Mouse (Mus musculus): ENCODE measurements around the gene Taar3.

The Taar3 gene

DNA sequence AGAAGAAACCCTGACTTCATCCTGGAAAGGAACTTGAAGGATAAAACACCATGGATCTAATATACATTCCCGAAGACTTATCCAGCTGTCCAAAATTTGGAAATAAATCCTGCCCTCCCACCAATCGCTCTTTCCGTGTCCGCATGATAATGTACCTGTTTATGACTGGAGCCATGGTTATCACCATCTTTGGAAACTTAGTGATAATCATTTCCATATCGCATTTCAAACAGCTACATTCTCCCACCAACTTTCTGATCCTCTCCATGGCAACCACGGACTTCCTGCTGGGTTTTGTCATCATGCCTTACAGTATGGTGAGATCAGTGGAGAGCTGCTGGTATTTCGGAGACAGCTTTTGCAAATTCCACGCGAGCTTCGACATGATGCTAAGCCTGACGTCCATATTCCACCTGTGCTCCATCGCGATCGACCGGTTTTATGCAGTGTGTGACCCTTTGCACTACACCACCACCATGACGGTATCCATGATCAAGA is at the start of gene Taar3:
Gene Taar3, plus strand, starts transcription at position 51 of the 498 bp plus-strand sequence.
- DNase-seq (ENCODE audit: low read depth, low spot score), result peak; percentile 21

GRCm38 (mm10) chr10:23901119-23901518 is 48.2 kb upstream of the Taar3 start:
- DNase-seq (ENCODE audit: low read depth, low spot score), result no peak

DNA sequence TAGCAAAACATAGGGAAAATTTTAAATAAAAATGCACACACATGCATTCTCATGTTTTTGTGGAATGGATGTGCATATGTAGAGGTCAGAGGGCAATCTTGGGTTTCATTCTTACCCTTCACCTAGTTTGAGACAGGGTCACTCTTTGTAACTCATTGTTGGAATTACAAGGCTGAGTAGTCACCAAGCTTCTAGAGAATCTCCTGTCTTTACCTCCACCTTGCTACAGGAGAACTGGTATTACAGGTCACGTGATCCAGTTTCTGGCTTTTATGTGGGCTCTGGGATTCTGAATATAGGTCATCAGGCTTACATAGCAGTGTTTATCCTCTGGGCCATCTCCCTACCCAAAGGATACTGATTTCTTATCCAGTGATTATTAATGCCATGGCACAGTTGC is 43.7 kb upstream of the Taar3 start:
- DNase-seq (ENCODE audit: low read depth, low spot score), result no peak

DNA sequence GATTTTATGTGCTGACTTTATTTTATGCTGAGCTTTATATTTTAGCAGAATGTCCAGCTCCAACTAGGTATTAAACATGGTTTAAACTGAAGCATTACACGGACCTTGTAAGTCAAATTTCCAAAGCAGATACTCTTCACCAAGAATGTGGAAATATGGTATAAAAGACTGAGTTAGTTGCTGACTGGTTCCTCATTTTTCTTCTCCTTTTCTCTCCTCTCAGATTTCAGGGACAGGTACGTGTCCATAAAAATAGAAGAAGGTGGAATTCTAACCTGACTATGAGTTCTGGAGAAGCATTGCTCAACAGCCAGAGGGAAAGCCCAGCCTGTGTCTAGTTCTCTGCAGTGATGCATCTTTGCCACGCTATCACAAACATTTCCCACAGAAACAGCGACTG is 29.3 kb upstream of the Taar3 start, which contains the start of gene Taar1:
Gene Taar1, plus strand, starts transcription at position 301 of the 400 bp plus-strand sequence.
- DNase-seq (ENCODE audit: low read depth, low spot score), result no peak

GRCm38 (mm10) chr10:23922468-23922867 is 26.9 kb upstream of the Taar3 start:
- no peak for DNase-seq (ENCODE audit: low read depth, low spot score)

DNA sequence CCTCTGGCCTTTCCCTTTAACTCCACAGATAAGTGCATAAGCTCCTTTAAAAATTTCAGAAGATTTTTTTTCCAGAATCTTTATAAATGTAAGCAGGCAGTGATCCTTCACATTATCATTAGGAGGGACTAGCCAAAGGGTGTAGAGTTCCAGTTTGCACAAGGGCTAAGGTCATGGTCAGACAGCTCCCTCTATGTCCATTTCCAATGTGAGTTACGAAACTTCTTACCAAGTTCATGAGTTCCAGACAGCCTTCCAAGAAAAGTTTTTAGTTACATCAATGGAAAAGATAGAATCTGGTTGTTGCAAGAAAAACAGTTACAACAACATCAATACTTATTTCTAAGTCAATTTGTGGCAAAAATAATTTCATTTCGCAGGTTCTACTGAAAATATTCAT is 25.4 kb upstream of the Taar3 start:
- no peak for DNase-seq (ENCODE audit: low read depth, low spot score)

DNA sequence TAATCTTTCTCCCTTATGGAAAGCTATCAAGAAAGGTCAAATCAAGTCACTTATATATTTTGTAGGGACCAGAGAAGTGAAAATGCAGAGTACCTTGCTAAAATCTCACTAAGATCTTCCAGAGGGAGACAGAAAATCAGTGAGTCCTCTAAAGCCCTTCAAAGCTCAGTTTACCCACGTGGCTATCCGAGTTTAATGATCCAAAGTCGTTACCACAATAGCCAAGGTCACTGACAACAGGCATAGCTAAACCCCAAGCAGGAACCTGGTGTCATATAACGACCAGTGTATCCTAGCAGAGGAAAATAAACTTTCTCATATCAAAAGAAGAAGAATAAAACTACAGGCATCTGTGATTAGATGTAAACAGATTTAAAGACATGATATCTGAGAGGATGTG is 11.7 kb upstream of the Taar3 start:
- no peak for DNase-seq (ENCODE audit: low read depth, low spot score)

DNA sequence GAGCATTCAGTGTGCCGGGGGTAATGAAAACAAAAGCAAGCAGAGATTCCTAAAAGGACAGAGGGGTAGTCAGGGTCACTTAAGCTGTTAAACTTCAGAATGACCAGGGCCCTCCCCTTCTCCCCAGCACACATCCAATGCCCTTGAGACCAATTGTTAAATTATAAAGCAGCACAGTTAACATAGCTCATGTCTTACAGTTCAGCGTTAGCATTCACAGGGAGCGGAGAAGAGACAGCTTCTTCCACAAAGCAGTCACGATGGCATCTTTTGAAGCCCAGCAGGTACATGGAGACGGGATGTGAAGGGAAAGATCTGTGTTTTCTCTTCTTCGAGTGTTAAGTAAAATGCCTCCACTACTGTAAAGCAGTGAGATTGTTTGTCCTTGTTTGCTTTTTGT is 11.0 kb upstream of the Taar3 start, which contains the start of gene Taar2:
Gene Taar2, plus strand, starts transcription at position 261 of the 400 bp plus-strand sequence.
- peak; percentile 9 for DNase-seq (ENCODE audit: low read depth, low spot score)

- DNase-seq (ENCODE audit: low read depth, low spot score), result peak; percentile 7
These were observed 6.9 kb upstream of the Taar3 start for GRCm38 (mm10) chr10:23942465-23942864.

DNA sequence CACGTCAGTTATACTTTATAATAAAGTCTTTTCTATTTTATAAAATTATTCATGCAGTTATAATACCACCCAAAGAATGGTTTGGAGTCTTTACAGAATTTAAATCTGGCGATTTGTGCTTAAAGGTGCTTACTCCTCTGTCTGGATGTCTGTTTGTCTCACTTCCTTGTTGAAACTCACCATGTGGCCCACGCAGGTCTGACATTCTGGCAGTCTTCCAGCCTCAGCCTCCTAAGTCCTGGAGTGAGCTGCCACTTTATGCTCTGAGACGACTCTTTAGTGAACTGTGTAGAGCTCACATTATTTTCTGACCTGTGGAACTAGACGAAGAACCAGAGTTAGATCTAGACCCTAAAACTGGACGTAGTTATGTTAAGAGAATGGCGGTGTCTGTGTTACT is 1.3 kb upstream of the Taar3 start:
- no peak for DNase-seq (ENCODE audit: low read depth, low spot score)

DNA sequence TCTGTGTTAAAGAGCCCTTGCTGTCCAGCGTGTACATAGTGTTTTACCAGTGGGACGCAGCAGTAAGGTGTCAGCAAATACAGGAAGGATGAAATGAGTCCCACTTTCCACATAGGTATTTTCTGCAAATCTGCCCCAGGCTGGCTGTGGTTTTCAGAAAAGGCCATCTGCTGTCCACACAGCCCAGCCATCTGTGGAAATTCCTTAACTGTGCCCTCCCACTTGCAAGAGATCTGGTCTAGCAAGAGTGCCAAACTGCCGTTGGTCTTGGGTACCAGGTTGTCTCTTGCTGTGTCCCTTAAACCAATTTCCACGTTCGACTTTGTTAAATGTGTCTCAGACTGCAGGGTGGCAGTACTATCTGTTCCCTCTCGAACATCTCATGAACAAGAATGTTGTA is 2.4 kb downstream of the Taar3 start:
- no peak for DNase-seq (ENCODE audit: low read depth, low spot score)

- no peak for DNase-seq (ENCODE audit: low read depth, low spot score)
These were observed 9.7 kb downstream of the Taar3 start for GRCm38 (mm10) chr10:23959071-23959470.

GRCm38 (mm10) chr10:23960444-23960915 is 11.1 kb downstream of the Taar3 start, which contains the start of gene Taar4:
Gene Taar4, plus strand, starts transcription at chr10:23960494.
- no peak for DNase-seq (ENCODE audit: low read depth, low spot score)

GRCm38 (mm10) chr10:23963444-23963843 is 14.1 kb downstream of the Taar3 start:
- DNase-seq (ENCODE audit: low read depth, low spot score), result no peak

- no peak for DNase-seq (ENCODE audit: low read depth, low spot score)
These were observed 15.7 kb downstream of the Taar3 start for GRCm38 (mm10) chr10:23964921-23965610.

DNA sequence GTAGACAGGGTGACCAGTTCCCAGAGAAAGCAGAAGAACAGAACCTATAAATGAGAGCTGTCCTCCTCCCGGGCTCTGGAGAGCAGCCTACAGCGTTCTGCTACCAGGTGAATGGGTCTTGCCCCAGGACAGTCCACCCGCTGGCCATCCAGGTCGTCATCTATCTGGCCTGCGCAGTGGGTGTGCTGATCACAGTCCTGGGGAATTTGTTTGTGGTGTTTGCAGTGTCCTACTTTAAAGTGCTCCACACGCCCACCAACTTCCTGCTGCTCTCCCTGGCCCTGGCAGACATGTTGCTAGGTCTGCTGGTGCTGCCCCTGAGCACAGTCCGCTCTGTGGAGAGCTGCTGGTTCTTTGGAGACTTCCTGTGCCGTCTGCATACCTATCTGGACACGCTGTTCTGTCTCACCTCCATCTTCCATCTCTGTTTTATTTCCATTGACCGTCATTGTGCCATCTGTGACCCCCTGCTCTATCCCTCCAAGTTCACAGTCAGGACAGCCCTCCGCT is 21.4 kb downstream of the Taar3 start, which contains the start of gene Taar5:
Gene Taar5, plus strand, starts transcription at position 51 of the 510 bp plus-strand sequence.
- no peak for DNase-seq (ENCODE audit: low read depth, low spot score)

DNA sequence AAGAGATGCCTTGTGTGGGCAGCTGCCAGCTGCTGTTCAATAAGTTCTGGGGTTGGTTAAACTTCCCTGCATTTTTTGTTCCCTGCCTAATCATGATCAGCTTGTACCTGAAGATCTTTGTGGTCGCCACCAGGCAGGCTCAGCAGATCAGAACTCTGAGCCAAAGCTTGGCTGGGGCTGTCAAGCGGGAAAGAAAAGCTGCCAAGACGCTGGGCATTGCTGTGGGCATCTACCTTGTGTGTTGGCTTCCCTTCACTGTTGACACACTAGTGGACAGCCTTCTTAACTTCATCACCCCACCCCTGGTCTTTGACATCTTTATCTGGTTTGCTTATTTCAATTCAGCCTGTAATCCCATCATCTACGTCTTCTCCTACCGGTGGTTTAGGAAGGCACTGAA is 21.9 kb downstream of the Taar3 start:
- DNase-seq (ENCODE audit: low read depth, low spot score), result no peak

GRCm38 (mm10) chr10:23977958-23978357 is 28.6 kb downstream of the Taar3 start:
- DNase-seq (ENCODE audit: low read depth, low spot score), result no peak

DNA sequence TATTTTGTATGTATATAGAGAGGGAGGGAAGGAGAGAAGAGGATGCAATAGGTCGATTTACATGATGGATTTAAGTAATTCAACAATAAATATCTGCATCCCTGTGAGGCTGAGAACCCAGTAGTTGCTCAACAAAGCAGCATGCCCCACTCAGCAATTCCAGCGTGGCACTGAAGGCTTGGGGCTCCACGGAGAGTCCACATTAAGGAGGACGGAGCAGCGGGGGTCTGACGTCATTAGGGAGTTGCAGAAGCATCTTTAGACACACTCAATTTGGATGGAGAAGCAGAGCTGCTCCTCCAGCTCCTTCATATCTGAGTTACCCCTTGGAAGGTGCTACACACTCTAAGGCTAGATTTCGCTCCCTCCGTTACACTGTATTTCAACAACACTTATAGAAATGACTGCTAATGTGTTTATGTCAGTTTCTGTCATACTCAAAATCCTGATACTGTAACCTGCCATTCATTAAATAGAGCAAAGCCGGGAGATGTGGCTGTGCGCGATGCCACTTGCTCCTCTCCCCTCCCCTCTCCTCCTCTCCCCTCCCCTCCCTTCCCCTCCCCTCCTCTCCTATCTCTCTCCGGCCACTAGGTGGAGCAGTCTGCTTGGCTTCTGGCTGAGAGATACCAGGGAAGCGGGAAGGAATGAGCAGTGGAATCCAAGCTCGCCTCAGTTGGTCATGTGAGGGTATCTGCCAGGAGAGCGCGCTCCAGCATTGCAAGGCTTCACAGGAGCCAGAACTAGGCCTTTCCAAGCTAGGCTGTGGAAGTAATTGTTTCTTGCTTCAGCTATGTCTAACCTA is 29.7 kb downstream of the Taar3 start:
- DNase-seq (ENCODE audit: low read depth, low spot score), result peak; percentile 90

DNA sequence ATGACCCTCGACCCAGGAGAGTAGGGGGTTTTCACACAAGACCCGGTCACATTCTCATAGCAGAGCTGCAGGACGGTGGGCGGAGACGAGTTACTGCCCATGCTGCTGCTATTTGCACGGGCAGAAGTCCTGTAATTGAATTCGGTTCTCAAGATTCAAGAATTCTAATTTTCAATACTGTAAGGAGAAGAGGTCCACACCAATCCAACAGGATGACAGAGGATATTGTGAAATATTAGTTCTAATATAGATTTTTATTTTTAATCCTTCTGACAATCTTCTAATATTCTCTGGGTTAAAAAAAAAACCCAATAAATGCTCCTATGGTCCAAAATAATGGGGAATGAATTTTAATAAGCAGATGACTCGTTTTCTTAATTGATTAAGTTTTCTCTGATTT is 36.2 kb downstream of the Taar3 start, which contains the start of gene Taar6:
Gene Taar6, minus strand, starts transcription at position 101 of the 400 bp plus-strand sequence.
- DNase-seq (ENCODE audit: low read depth, low spot score), result no peak

DNA sequence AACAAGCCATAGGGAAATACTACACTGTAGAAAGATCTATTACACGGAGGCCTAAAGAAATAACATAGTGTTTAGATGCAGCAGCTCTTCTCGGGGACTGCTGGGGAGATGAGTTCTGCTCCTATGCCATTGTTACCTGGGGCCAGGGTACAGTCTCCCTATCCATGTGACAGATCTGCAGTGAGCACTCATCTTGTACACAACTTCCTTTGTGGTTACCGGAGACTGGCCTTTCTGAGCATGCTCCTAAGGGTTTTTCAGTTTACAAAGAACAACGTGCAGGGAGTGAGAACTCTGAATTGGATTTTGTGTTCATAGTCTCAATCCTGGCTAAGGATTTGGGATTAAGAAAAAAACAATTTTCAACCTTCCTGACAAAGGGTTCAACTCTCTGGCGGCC is 37.1 kb downstream of the Taar3 start:
- DNase-seq (ENCODE audit: low read depth, low spot score), result no peak

DNA sequence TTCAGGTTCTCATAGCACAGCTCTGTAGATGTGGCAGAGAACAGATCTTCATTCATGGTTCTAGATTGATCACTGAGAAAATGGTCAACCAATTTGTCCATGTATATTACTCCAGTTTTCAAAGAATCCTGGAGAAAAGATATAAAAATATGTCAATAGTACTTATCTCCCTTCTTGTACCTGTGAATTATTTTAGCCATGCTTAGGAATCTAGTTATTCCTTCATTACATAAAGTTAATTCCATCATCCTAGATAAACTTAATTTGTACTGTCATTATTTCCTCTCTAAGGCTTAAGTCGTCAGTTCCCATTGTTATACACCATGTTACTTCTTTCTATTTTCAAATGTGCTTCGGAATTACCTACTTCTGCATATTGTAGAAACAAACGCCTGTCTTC is 44.0 kb downstream of the Taar3 start, which contains the start of gene Taar7a:
Gene Taar7a, minus strand, starts transcription at position 101 of the 400 bp plus-strand sequence.
- no peak for DNase-seq (ENCODE audit: low read depth, low spot score)

Data from mesoderm, embryonic 11.5 days (tissue).